Mouse (Mus musculus): ENCODE data around the gene Clic5.

The Clic5 gene

DNA sequence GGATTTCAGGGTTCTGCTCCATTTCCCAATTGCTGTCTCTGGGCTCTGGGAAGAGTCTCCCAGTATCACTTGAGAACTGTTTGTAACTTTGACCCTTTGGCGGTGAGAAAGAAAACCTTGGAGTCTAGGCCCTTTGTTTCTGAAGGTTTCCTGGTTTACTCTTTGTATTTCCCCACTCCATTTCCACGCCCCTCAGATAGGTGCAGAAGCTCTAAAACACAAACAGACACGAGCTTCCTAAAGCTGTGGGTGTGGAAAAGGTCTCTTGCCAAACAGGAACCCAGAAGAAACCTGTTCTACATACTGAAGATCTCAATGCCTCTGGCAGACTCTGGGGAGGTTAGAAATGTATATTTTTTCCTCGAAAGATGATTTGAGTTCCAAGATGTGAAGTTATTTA is 10.8 kb downstream of the Clic5 start:
- no peak for DNase-seq

DNA sequence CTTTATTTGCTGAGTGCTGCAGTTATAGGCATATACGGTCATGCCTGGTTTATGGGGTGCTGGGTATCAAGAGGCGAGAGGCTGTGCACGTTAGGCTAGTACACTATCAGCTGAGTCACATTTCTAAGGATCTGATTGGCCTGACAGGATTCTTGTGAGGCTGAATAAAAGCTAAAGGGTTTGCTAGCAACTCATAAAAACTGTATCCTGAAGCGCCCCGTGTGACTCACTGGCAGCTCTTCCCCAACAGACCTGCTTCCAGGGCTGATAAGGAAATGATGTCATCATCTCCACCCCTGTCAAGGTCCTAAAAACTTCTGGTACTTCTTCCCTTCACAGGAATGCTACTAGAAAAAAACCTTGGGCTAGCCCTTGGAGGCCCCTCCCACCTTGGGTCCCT is 14.6 kb downstream of the Clic5 start:
- no peak for DNase-seq

DNA sequence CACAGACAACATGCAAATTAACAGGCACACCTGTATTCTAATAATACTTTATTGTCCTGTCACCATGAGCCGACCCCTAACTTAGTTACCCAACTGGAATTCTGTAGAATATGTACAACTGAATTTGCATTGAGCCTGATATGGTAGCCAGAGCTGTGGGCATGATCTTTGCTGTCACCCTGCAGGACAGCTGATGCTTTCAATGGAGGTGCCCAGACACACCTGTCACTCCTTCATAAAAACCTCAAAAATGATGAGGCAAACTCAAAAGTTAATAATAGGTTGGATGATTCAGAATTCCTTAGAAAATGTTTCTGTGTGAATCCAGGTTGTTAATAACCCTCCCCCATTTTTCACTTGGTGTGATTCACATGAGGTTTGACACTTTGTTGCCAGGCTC is 16.4 kb downstream of the Clic5 start:
- DNase-seq, result no peak

DNA sequence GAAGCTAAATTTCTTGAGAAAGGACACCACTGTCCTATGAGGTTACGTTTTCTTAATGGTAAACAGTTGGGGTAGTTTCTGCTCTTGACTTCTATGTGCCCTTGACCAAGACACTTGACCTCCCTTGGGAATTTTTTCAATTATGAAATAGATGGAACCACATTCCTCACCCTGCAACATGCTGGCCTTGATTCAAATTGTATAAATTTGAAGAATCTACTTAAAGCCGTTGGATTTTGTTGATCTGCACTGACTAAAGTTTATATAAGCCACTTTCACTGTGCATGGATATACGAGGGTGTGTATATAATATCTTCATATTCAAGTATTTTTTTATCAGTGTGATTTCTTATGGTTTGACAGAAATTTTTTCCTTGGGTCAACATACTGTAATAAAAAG is 17.2 kb downstream of the Clic5 start:
- DNase-seq, result no peak

DNA sequence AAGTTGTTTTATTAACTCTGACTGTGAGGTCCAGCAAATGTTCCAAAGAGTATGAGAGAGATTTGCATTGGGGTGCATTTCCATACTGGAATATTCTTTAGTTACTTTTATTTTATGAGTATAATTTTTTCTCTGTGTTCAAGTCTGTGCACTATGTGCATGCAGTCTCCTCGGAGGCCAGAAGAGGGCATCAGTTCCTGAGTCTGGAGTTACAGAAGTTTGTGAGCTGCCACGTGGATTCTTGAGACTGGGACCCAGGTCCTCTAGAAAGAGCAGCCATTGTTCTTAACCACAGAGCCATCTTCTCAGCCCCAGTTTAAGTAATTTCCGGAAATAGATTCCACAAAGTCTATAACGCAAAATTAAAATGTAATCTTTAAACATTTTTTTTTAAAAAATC is 20.5 kb downstream of the Clic5 start:
- DNase-seq, result no peak

DNA sequence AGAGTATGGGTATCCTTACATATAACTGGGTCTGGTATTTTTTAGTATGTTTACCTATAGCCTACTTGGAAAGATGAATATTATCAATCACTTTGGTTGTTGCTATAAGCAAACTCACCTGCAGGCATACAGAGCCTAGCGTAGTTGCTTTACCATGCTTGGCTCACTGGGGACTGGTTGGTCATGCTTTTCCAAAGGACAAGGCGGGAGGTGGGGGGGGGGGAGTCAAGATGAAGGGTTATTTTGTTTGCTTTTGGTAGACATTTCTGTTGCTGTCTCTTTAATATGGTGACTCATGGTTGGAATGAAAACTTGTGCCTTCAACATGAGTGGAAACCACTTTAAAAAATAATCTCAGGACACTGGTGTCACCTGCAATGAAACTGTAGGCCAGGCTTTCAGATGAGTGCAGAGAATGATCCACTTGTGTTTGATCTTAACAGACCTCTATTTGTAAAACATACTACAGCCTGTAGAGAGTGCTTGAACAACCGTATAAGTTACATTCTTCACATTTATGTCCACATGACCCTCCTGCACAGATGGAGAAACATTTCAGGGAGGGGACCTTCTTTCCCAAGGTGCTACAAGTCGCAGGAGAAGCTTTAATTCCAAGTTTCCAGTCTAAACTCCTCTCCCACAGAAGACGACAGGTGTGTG is 24.7 kb downstream of the Clic5 start:
- no peak for DNase-seq

DNA sequence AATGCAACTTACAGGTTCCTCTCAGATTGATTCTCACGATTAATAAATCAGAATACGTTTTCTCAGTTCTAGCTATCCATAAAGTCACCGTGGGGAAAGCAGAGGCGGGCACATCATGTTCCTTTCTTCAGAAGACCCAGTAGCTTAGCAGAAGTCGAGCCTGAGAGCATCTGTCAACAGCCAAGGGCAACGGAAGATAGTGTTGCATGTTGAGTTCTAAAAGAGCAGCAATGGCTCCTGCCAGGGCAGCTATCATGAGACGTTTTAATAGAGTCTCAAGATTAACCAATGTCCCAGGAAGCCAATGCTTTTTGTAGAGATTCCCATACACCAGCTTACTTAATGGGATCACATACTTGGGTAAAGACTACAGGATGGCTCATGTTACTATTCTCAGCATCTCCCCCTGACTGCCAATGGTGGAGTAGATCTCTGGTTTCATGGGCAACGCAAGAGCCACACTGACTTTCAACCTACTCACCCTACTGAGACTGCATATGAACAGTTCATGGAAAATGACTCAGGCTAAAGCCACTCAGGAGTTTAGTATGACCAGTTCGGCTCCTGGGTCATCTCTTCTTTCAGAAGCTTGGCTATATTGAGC is 26.9 kb downstream of the Clic5 start:
- no peak for DNase-seq

DNA sequence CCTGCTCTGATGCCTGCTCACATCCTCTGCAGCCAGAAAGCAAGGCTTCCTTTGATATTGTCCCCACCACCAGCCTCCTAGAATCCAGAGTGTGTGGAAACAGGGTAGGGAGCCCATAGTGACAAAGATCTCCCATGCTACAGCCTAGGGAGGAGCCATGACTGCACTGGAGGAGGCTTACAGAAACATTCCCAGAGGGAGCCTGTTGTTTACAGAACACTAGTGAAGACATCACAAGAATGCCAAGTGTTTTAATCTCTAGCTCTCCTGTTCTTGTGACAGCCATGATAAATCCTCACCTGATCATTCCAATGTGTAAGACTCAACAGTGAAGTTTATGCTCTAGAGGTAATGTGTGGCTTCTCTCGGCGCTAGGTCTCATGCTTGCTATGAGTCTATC is 28.8 kb downstream of the Clic5 start:
- no peak for DNase-seq

DNA sequence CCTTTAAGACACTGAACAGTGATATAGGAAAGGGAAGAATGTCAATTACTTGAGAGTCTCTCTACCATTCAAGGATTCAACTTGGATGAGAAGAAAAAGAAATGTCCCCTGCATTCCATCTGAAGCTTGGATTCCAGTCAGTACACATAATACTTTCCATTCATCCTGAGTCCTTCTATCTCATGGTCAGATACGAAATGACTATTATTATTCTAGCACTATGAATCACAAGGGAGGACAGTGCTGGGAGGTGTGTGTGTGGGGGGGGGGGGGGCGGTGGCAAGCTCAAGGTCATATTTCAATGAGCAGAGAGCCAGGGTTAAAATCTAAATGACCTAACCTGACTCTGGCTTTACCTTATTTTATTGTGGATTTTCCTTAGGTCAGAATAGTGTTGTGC is 31.6 kb downstream of the Clic5 start:
- DNase-seq, result no peak

DNA sequence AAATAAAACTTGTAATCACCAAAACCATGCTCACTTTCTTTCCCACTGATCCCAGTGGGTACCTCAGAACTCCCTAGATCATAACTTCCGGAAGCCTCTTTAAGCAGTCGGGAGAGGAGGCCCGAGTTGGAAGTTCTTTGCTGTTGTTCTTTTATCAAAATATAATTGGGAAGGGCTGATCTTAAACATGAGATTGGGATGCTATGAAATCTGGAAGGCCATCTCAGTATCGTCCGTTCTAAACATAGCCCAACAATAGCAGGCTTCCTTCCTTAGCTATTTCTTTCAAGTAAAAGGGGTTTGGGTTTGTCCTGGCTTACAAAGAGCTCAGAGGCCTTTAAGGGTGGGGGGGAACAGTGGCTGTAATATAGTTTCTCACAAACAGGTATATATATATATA is 40.0 kb downstream of the Clic5 start:
- no peak for DNase-seq

DNA sequence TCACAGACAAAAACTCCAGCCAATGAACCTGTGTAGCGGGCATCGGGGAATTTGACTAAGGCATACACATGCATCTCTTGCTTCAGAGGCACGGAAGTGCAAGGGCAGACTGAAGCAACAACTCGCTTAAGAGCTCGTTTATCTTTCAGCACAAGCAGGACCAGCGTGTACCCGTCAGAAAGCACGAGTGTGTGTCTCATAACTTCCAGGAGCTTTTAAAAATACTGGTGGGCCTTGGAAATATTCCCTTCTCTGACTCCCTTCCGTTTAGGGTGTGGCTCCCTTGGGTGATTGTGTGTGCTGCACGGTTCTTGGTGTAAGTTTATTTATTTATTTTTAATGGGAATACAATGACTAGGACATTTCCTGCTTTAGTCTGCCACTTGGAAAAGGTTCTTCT is 41.7 kb downstream of the Clic5 start:
- peak; percentile 32 for DNase-seq

DNA sequence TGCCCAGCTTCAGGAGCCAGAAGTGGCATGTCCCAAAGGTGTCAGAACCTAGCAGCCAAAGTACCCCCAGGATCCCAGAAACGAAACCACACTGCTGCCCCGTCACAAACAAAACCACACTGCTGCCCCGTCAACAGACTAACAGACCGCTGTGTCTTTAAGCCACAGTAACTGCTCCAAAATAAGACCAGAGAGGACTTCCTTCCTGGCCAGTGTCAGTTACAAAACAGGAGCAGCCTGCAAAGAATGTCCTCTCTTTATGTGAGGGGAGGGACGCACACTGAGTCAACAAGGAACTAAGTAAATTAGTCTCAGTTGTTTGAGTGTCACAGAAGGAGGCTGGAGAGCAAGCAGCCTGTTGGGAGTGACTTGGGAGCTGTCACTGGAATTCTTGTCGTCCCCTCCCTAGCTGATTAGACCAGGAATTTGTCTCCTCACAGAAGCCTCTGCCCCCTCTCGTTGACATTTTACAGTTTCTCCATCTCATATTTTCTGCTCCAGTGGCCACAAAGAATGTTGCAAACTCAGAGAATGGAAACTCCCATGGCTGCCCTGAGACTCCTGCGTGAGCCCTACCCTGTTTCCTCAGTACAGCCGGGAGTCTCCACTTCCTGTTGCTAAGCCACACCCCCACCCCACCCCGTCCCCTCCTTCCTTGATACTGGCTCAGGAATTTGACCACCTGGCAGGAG is 50.8 kb downstream of the Clic5 start:
- DNase-seq, result peak; percentile 59

DNA sequence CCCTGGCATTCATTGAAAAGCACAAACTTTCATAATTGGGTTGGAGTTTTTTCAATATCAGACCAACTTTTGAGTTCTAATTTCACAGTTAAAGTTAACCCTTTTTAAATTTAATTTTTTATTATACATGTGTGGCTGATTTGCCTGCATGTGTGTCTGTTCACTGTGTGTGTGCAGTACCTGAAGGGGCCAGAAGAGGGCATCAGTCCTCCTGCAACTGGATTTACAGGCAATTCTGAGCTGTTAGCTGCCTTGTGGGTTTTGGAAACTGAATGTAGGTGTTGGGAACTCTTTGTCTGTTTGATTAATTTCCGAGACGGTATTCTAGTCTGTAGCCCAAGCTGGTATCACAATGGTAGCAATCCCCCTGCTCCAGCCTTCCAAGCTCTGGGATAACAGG is 52.4 kb downstream of the Clic5 start:
- no peak for DNase-seq

DNA sequence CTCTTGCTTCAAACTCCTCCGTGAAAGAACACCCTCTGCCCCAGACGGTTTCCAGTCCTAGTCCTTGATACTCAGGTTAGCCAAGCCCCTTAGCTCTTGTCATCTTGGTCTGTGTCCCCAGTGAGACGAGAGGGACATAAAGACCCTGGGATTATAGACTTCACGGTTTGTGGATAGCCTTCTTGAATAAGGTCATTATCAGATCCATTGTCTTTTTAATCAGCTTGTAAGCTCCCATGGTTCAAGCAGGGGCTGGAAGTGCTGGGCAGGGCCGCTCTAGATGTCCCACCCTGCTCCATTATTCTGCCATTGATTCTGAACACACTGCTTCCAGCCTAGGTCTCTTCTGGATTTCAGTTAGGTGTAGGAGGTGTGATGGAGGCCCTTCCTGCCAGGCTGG is 55.7 kb downstream of the Clic5 start:
- no peak for DNase-seq

DNA sequence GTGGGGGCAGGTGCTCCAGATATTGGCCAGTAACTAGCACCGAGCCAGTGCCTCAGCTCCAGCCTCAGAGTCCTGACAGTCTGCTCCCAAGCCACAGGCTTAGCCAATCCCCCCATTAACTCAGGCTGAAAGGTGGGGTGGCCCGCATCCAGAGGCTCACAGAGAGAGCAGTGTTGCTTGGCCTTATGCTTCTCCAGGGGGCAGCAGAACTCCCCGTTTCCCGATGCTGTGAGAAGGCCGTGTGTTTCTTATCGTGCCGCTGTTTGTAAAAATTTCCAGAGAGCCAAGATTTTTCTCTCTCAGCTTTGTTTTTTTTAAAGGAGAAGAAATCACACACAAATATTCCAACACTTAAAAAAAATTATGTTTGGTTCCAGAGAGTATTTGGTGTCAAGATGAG is 56.2 kb downstream of the Clic5 start:
- DNase-seq, result no peak

DNA sequence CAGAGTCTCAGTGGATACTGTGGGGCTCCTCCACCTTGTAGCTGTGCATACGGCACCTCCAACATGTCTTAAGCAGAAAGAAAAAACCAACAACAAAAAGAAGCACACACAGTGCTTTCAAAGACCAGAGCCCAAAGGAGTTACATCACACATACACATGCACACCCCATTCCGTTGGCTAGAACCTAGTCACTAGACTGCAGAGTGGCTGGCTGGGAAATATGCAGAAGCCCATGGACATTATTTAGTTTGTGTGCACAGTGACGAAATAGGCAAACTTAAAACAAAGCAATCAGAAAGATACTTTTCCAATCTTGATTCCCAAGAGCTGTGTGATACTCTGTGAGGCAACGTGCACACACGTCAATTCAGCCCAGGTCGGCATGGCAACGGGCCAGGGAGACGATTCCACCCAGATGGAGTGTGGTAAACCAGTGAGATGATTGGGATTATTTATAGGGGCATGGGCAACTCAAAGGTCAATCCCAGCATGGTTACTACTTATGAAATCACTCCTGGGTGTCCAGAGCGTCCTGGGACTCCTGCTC is 57.8 kb downstream of the Clic5 start:
- no peak for DNase-seq

DNA sequence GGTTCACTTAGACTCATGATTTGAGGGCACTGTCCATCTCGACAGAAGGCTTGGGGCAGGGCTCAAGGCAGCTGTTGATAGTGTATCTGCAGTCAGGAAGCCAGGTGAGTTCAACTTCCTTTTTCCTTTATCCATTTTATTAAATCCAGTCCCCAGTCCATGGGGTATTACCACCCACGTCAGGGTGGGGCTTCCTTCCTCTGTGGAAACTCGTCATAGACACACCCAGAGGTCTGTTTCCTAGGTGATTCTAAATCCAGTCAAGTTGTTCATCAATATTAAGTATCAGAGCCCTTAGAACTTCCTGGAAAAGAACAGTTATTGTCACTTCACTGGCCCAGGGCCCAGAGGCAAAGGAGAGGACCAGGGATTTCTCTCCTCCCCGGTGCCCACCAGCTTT is 61.2 kb downstream of the Clic5 start:
- no peak for DNase-seq

DNA sequence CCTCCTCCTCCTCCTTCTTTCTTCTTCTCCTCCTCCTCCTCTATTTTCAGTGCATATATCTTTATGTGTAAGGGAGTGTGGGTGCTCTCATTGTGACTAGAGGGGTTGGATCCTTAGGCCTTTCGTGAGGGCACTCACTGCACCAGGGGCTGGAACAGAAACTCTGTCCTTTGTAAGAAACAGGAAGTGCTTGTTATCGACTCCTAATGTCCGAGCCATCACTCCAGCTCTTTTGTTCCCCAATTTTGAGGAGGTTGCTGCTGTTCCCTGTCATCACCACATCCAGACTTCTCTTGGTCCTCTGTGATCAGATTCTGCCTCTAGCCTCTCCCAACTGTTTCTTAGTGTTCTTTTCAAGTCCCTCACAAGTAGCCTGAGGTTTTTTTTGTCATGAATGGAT is 64.3 kb downstream of the Clic5 start:
- no peak for DNase-seq

DNA sequence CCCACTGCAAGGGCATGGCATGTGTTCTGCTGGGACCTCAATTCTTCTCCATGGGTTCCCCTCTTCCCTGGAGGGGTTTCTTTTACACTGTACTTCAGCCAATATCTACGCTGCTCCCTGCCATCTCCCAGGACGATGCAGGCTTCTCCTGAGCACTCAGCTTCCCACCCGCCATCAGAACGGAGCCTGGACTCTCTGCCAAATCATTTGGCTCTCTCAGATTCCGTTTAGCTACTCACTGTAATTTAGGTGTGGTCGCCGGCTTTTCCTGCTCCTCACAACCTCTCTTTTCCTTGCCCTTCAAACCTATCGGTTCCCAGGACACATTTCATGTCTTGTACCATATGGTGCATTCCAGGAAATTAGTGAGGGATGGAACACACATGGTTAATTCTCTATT is 66.3 kb downstream of the Clic5 start:
- DNase-seq, result no peak

DNA sequence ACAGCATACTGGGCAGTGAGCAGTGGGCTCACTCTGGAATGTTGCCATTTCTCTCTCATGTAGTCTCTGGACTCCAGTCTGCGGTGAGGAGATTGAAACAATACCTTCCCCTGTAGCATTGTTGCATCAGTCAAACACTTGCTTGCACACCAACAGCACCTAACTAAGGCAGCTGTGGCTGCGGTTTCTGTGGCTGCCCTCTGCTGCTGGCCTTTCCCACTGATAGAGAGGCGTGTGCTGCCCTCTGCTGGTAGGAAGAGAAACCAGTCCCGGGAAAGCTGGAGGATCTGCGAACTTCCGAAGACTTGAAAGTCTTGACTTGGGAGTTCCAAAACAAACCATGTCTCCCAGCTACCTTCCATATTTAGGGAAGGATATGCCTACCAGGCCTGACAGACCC is 68.2 kb downstream of the Clic5 start:
- DNase-seq, result peak; percentile 77

DNA sequence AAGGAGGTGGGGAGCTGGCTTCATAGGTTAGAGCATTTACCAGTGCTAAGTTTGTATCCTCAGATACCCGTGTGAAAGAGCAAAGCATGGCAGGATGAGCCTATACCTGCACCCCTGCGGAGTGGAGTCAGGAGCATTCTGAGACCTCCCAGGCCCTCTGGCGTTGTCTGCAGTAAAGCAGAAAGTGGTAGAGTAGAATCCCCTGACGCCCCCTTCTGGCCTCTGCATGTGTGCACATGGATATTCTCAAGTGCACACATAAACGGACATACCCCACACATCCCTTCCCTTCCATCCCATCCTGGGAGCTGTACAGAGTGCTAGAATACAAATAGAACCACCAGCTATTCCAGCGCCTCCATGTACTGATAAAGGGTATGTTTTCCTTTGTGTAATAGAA is 70.9 kb downstream of the Clic5 start:
- no peak for DNase-seq

DNA sequence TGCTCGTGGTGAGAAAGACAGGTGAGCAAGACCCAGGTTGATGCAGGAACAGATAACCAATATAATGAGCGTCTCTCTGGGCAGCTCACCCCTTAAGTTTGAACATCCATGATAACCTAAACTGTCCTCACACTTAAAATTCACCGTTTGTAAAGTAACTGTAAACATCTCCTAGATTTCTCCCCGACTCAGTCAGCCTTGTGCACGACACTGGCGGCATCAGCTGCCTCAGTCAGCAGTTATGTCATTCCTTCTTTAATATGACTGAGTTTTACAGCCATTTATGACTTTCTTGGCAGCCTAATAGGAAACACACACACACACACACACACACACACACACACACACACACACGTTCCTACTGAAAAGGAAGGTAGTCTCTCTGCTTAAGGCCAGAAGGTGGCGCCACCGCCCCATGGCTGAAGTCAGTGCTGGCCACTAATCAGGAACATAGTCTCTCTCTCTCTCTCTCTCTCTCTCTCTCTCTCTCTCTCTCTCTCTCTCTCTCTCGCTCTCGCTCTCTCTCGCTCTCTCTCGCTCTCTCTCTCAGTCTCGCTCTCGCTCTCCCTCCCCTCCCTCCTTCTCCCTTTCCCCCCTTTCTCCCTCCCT is 73.3 kb downstream of the Clic5 start:
- DNase-seq, result peak; percentile 59

DNA sequence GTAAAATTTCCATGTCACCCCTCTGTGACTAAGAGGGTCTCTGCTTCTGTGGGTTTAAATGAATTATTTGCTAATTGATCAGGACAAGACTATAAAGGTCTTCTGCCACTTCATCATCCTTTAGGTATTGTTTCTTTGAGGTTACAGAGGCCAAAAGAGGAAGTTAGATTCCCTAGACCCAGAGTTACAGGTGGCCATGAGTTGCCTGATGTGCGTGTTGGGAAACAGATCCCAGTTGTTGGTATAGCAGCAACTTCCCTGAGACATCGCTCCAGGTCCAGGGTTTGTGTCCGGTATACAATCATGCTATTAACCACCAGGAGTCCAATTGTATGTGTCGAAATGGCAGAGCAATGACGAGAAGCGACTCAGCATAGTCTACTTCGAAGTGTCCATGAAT is 81.7 kb downstream of the Clic5 start:
- DNase-seq, result no peak

DNA sequence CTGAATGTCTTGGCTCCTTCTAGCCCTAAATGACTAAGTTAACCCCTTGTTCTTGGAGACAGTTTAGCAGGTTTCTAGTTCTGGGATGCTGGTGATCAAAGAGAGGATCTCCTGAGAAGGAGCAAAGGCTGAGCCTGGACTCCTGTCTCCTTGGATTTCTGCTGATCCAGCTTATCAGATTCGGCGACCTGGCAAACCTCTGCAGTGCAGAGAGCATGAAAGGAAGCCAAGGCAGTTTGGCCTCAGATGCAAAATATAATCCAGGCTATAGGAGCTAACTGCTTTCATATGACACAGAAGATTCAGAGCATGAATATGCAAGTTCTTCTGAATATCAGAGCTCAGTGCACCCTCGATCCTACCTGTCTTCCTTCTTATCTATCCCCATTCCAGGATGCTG is 83.0 kb downstream of the Clic5 start:
- no peak for DNase-seq

All from kidney, adult 18-20 months (tissue).